Mouse (Mus musculus): ENCODE data around the gene Olfr201. TPM values are rescaled to one million over a fixed set of nuclear protein-coding genes. Genes with fewer than 3 reads are reported as not detected.
"Not testable (repeated sequence)": the region's sequence is repeated elsewhere in the genome, so short reads cannot be mapped to it uniquely, and the experiment has no call there.

The Olfr201 gene
- polyA plus RNA-seq (2012; rRNA removed), result not detected in 2 replicates

GRCm38 (mm10) chr16:59272532-59272931 is at the start of gene Olfr201:
Gene Olfr201, minus strand, starts transcription at chr16:59272632.
- not testable (repeated sequence) for DNase-seq (ENCODE audit: low read depth, low spot score)
- WGBS, result 81% methylated on average over 4 of the region's 4 CpGs

GRCm38 (mm10) chr16:59318148-59318547 is 45.7 kb upstream of the Olfr201 start, which contains the start of gene Olfr204:
Gene Olfr204, minus strand, starts transcription at chr16:59318248.
- DNase-seq (ENCODE audit: low read depth, low spot score), result no peak

GRCm38 (mm10) chr16:59298581-59298980 is 26.1 kb upstream of the Olfr201 start, which contains the start of gene Olfr203:
Gene Olfr203, plus strand, starts transcription at chr16:59298881.
- no peak for DNase-seq (ENCODE audit: low read depth, low spot score)
- 86% methylated on average over 2 of the region's 2 CpGs for WGBS

- 68% methylated on average over 9 of the region's 9 CpGs for WGBS
- not testable (repeated sequence) for DNase-seq (ENCODE audit: low read depth, low spot score)
These were observed 15.1 kb upstream of the Olfr201 start for GRCm38 (mm10) chr16:59287576-59287975.

GRCm38 (mm10) chr16:59286693-59287092 is 14.3 kb upstream of the Olfr201 start, which contains the start of gene Olfr202:
Gene Olfr202, minus strand, starts transcription at chr16:59286793.
- DNase-seq (ENCODE audit: low read depth, low spot score), result no peak
- 75% methylated on average over 1 of the region's 1 CpGs for WGBS

- 52% methylated on average over 1 of the region's 1 CpGs for WGBS
- no peak for DNase-seq (ENCODE audit: low read depth, low spot score)
These were observed 11.0 kb upstream of the Olfr201 start for GRCm38 (mm10) chr16:59283476-59283875.

- 65% methylated on average over 3 of the region's 3 CpGs for WGBS
- no peak for DNase-seq (ENCODE audit: low read depth, low spot score)
These were observed 8.1 kb upstream of the Olfr201 start for GRCm38 (mm10) chr16:59280542-59280941.

- not testable (repeated sequence) for DNase-seq (ENCODE audit: low read depth, low spot score)
- 58% methylated on average over 4 of the region's 4 CpGs for WGBS
These were observed 3.3 kb downstream of the Olfr201 start for GRCm38 (mm10) chr16:59269097-59269496.

- no peak for DNase-seq (ENCODE audit: low read depth, low spot score)
- WGBS, result 85% methylated on average over 17 of the region's 17 CpGs
These were observed 22.7 kb downstream of the Olfr201 start for GRCm38 (mm10) chr16:59249684-59250083.

- WGBS, result 60% methylated on average over 1 of the region's 1 CpGs
These were observed 52.8 kb downstream of the Olfr201 start, which contains the start of gene Olfr199 for GRCm38 (mm10) chr16:59219667-59220066. Gene Olfr199, minus strand, starts transcription at chr16:59219767.

GRCm38 (mm10) chr16:59217861-59218260 is 54.6 kb downstream of the Olfr201 start:
- DNase-seq (ENCODE audit: low read depth, low spot score), result not testable (repeated sequence)
- WGBS, result 70% methylated on average over 3 of the region's 3 CpGs

More at GRCm38 (mm10) chr16:59219667-59220066, 52.8 kb downstream of the Olfr201 start, which contains the start of gene Olfr199:
- DNase-seq (ENCODE audit: low read depth, low spot score), result not testable (repeated sequence)

Other genes with a start within 250 kb of the Olfr201 start
- gene Olfr186, start 242.3 kb downstream of the Olfr201 start, polyA plus RNA-seq (2012; rRNA removed), result not detected in 2 replicates
- gene Olfr187, start 232.9 kb downstream of the Olfr201 start, polyA plus RNA-seq (2012; rRNA removed), result not detected in 2 replicates
- not detected in 2 replicates for gene Olfr190, start 194.6 kb downstream of the Olfr201 start, polyA plus RNA-seq (2012; rRNA removed)
- gene Olfr191, start 182.8 kb downstream of the Olfr201 start, polyA plus RNA-seq (2012; rRNA removed), result not detected in 2 replicates
- not detected in 2 replicates for gene Olfr193, start 160.8 kb downstream of the Olfr201 start, polyA plus RNA-seq (2012; rRNA removed)
- gene Olfr194, start 151.6 kb downstream of the Olfr201 start, polyA plus RNA-seq (2012; rRNA removed), result not detected in 2 replicates
- gene Olfr195, start 125.6 kb downstream of the Olfr201 start, polyA plus RNA-seq (2012; rRNA removed), result not detected in 2 replicates
- not detected in 2 replicates for gene Olfr196, start 102.2 kb downstream of the Olfr201 start, polyA plus RNA-seq (2012; rRNA removed)
- gene Olfr198, start 69.1 kb downstream of the Olfr201 start, polyA plus RNA-seq (2012; rRNA removed), result not detected in 2 replicates
- gene Olfr199, start 52.9 kb downstream of the Olfr201 start, polyA plus RNA-seq (2012; rRNA removed), result not detected in 2 replicates
- gene Olfr202, start 14.2 kb upstream of the Olfr201 start, polyA plus RNA-seq (2012; rRNA removed), result not detected in 2 replicates
- gene Olfr203, start 26.2 kb upstream of the Olfr201 start, polyA plus RNA-seq (2012; rRNA removed), result not detected in 2 replicates
- gene Olfr204, start 45.6 kb upstream of the Olfr201 start, polyA plus RNA-seq (2012; rRNA removed), result not detected in 2 replicates
- gene Olfr205, start 58.5 kb upstream of the Olfr201 start, polyA plus RNA-seq (2012; rRNA removed), result not detected in 2 replicates
- gene Olfr206, start 76.6 kb upstream of the Olfr201 start, polyA plus RNA-seq (2012; rRNA removed), result not detected in 2 replicates
- gene Olfr209, start 91.4 kb upstream of the Olfr201 start, polyA plus RNA-seq (2012; rRNA removed), result not detected in 2 replicates
- gene Gabrr3, start 134.7 kb upstream of the Olfr201 start, polyA plus RNA-seq (2012; rRNA removed), result not detected in 2 replicates
- gene Riox2, start 199.1 kb upstream of the Olfr201 start, polyA plus RNA-seq (2012; rRNA removed), result 5.7 and 5.8 TPM in 2 replicates

All from large intestine, adult 2 months (tissue).